ENCODE assay signal across 24 mouse cellular contexts in the genomic region with DNA sequence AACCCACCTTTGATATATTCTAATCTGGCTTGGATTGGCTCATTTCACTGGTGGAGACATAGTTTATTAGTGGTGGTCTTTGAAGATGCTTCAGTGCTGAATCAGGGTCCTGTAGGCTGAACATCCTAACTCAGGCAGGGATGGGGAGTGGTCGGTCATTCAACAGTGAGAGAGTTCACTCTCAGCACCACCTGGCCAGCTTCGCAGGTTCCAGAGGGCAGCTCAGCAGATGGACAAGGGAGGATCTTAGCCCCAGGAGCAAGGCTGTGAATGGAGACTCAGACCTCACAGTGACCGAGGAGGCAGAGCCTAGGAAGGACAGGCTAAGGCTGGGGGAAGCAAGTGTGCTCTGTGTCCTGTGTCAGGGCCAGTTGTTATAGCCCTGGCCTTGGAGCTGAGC. TPM values are rescaled to one million over a fixed set of nuclear protein-coding genes. Genes with fewer than 3 reads are reported as not detected.
DNase-seq lines count a peak whose midpoint lies in the region; ATAC-seq and TF ChIP-seq lines count a peak whose summit lies in the region.
"Had no signal": no experiment of that assay in that cellular context is flagged by ENCODE, and none has a peak within 500 bp of the region (broad histone marks: within the 10 kb centered on the region; RNA-seq: fewer than 3 reads in every experiment).

No protein-coding gene starts in this region.

- H3K4me1 ChIP-seq in forebrain, embryonic 15.5 days = peaks cover 12% of the 10 kb centered on the region
- peaks cover 7% of the 10 kb centered on the region for H3K4me1 ChIP-seq in forebrain, embryonic 16.5 days (replicated peaks; ENCODE audit: control insufficient read depth, insufficient read depth, low read length)
- H3K4me1 ChIP-seq in midbrain, embryonic 10.5 days = peaks cover 10% of the 10 kb centered on the region
- H3K4me1 ChIP-seq in midbrain, embryonic 11.5 days (ENCODE audit: control insufficient read depth, insufficient read depth, low read length) = no peaks in the 10 kb centered on the region
- peaks cover 12% of the 10 kb centered on the region for H3K4me1 ChIP-seq in embryonic facial prominence, embryonic 13.5 days
- no peaks in the 10 kb centered on the region for H3K4me1 ChIP-seq in stomach, postnatal 0 days (replicated peaks; ENCODE audit: control insufficient read depth, insufficient read depth)
- H3K4me1 ChIP-seq in kidney, embryonic 16.5 days (ENCODE audit: insufficient read depth, low read length) = no peaks in the 10 kb centered on the region

- no peaks in the 10 kb centered on the region for H3K36me3 ChIP-seq in forebrain, embryonic 15.5 days
- H3K36me3 ChIP-seq in forebrain, embryonic 16.5 days (ENCODE audit: control insufficient read depth, insufficient read depth) = no peaks in the 10 kb centered on the region
- H3K36me3 ChIP-seq in midbrain, embryonic 10.5 days = no peaks in the 10 kb centered on the region
- H3K36me3 ChIP-seq in midbrain, embryonic 11.5 days (ENCODE audit: control insufficient read depth, insufficient read depth, low read length) = no peaks in the 10 kb centered on the region
- no peaks in the 10 kb centered on the region for H3K36me3 ChIP-seq in embryonic facial prominence, embryonic 13.5 days
- H3K36me3 ChIP-seq in stomach, postnatal 0 days (ENCODE audit: control insufficient read depth, insufficient read depth, low read length) = no peaks in the 10 kb centered on the region
- H3K36me3 ChIP-seq in kidney, embryonic 16.5 days (ENCODE audit: insufficient read depth, low read length) = no peaks in the 10 kb centered on the region
- H3K36me3 ChIP-seq: embryonic facial prominence, embryonic 12.5 days; forebrain, embryonic 12.5 days; G1E had no signal

- 75% methylated on average over 3 of the region's 3 CpGs for WGBS in forebrain, embryonic 15.5 days
- WGBS in forebrain, embryonic 16.5 days = 73% methylated on average over 3 of the region's 3 CpGs
- WGBS in midbrain, embryonic 10.5 days = 89% methylated on average over 3 of the region's 3 CpGs
- WGBS in midbrain, embryonic 11.5 days = 87% methylated on average over 3 of the region's 3 CpGs
- WGBS in embryonic facial prominence, embryonic 13.5 days = 74% methylated on average over 3 of the region's 3 CpGs
- WGBS in stomach, postnatal 0 days = 71% methylated on average over 3 of the region's 3 CpGs
- 80% methylated on average over 3 of the region's 3 CpGs for WGBS in kidney, embryonic 16.5 days

- DNase-seq in midbrain, embryonic 10.5 days (ENCODE audit: low spot score) = no peak
- DNase-seq in midbrain, embryonic 11.5 days (ENCODE audit: low spot score, missing footprints) = no peak
- DNase-seq in stomach, postnatal 0 days (ENCODE audit: low spot score) = no peak
- DNase-seq: adrenal gland, postnatal 10 days; B cell, adult 2 months; cerebellum, adult 11 months; cerebellum, adult 8-10 months; cerebellum, postnatal 14 days; gastrocnemius, adult 2 months; gastrocnemius, postnatal 25 days; heart, postnatal 10 days; heart, postnatal 4 days had no signal

- 0 out of 2 replicates have a peak overlapping the region, but pooled peaks have one; percentile 19 for H3K27ac ChIP-seq in forebrain, embryonic 15.5 days (replicated peaks)
- H3K27ac ChIP-seq in forebrain, embryonic 16.5 days (ENCODE audit: low read length) = no peak overlapping the region
- peak overlapping the region; percentile 55; the same call in 1 of the 2 replicates for H3K27ac ChIP-seq in midbrain, embryonic 10.5 days (replicated peaks)
- H3K27ac ChIP-seq in midbrain, embryonic 11.5 days (ENCODE audit: low read depth, low read length) = no peak overlapping the region
- H3K27ac ChIP-seq in embryonic facial prominence, embryonic 13.5 days = 0 out of 2 replicates have a peak overlapping the region, but pooled peaks have one; percentile 7
- H3K27ac ChIP-seq in stomach, postnatal 0 days (replicated peaks) = no peak overlapping the region
- H3K27ac ChIP-seq in kidney, embryonic 16.5 days (ENCODE audit: low read length) = no peak overlapping the region
- H3K27ac ChIP-seq: embryonic facial prominence, embryonic 12.5 days; forebrain, embryonic 12.5 days; gastrocnemius, adult 2 months; hindbrain, embryonic 14.5 days had no signal

- H3K9me3 ChIP-seq in forebrain, embryonic 15.5 days = no peaks in the 10 kb centered on the region
- H3K9me3 ChIP-seq in forebrain, embryonic 16.5 days (ENCODE audit: control insufficient read depth, low read length) = no peaks in the 10 kb centered on the region
- H3K9me3 ChIP-seq in midbrain, embryonic 10.5 days (replicated peaks) = no peaks in the 10 kb centered on the region
- H3K9me3 ChIP-seq in midbrain, embryonic 11.5 days (ENCODE audit: control insufficient read depth, low read length) = no peaks in the 10 kb centered on the region
- H3K9me3 ChIP-seq in embryonic facial prominence, embryonic 13.5 days = no peaks in the 10 kb centered on the region
- H3K9me3 ChIP-seq in stomach, postnatal 0 days (ENCODE audit: control insufficient read depth, low read length) = no peaks in the 10 kb centered on the region
- no peaks in the 10 kb centered on the region for H3K9me3 ChIP-seq in kidney, embryonic 16.5 days (ENCODE audit: low read length)
- H3K9me3 ChIP-seq: embryonic facial prominence, embryonic 12.5 days; forebrain, embryonic 12.5 days; G1E had no signal

- no peak overlapping the region for H3K9ac ChIP-seq in forebrain, embryonic 15.5 days (replicated peaks)
- H3K9ac ChIP-seq in forebrain, embryonic 16.5 days (replicated peaks; ENCODE audit: low read depth, low read length) = no peak overlapping the region
- no peak overlapping the region for H3K9ac ChIP-seq in midbrain, embryonic 11.5 days (ENCODE audit: low read length)
- H3K9ac ChIP-seq in embryonic facial prominence, embryonic 13.5 days = no peak overlapping the region
- no peak overlapping the region for H3K9ac ChIP-seq in stomach, postnatal 0 days (ENCODE audit: low read length)
- H3K9ac ChIP-seq in kidney, embryonic 16.5 days (replicated peaks; ENCODE audit: low read length) = no peak overlapping the region
- H3K9ac ChIP-seq: embryonic facial prominence, embryonic 12.5 days; forebrain, embryonic 12.5 days; hindbrain, embryonic 14.5 days had no signal

- ATAC-seq in forebrain, embryonic 15.5 days (replicated peaks) = no peak
- ATAC-seq in forebrain, embryonic 16.5 days = no peak
- no peak for ATAC-seq in midbrain, embryonic 11.5 days (ENCODE audit: low FRiP score)
- no peak for ATAC-seq in embryonic facial prominence, embryonic 13.5 days (ENCODE audit: insufficient number of reproducible peaks, insufficient read depth, low FRiP score, low TSS enrichment, low read depth)
- ATAC-seq in stomach, postnatal 0 days (ENCODE audit: low FRiP score, low TSS enrichment) = no peak
- ATAC-seq in kidney, embryonic 16.5 days (ENCODE audit: low FRiP score, low TSS enrichment) = no peak
- ATAC-seq: CD4-positive, CD25-positive, alpha-beta regulatory T cell, adult 4 months; intestine, embryonic 16.5 days had no signal

- no peaks in the 10 kb centered on the region for H3K27me3 ChIP-seq in forebrain, embryonic 15.5 days
- H3K27me3 ChIP-seq in forebrain, embryonic 16.5 days (replicated peaks; ENCODE audit: control insufficient read depth, insufficient read depth, low read length) = no peaks in the 10 kb centered on the region
- no peaks in the 10 kb centered on the region for H3K27me3 ChIP-seq in midbrain, embryonic 10.5 days (ENCODE audit: low read depth, poor library complexity, severe bottlenecking)
- no peaks in the 10 kb centered on the region for H3K27me3 ChIP-seq in midbrain, embryonic 11.5 days (ENCODE audit: control insufficient read depth, insufficient read depth, low read length)
- H3K27me3 ChIP-seq in embryonic facial prominence, embryonic 13.5 days = no peaks in the 10 kb centered on the region
- H3K27me3 ChIP-seq in stomach, postnatal 0 days (ENCODE audit: control insufficient read depth, insufficient read depth, low read length) = no peaks in the 10 kb centered on the region
- H3K27me3 ChIP-seq in kidney, embryonic 16.5 days (ENCODE audit: insufficient read depth, low read length) = no peaks in the 10 kb centered on the region
- H3K27me3 ChIP-seq: embryonic facial prominence, embryonic 12.5 days; forebrain, embryonic 12.5 days had no signal

- no peak for TF ChIP-seq CTCF in stomach, postnatal 0 days (IDR thresholded peaks at IDR 0.05; ENCODE audit: low read depth)

- no peak for TF ChIP-seq EP300 in stomach, postnatal 0 days (optimal IDR thresholded peaks at IDR 0.05)

- no peak overlapping the region for H3K4me2 ChIP-seq in forebrain, embryonic 15.5 days (replicated peaks)
- no peak overlapping the region for H3K4me2 ChIP-seq in forebrain, embryonic 16.5 days (ENCODE audit: low read length)
- no peak overlapping the region for H3K4me2 ChIP-seq in midbrain, embryonic 11.5 days
- H3K4me2 ChIP-seq in embryonic facial prominence, embryonic 13.5 days = no peak overlapping the region
- H3K4me2 ChIP-seq in stomach, postnatal 0 days (replicated peaks; ENCODE audit: low read depth) = no peak overlapping the region
- H3K4me2 ChIP-seq in kidney, embryonic 16.5 days (replicated peaks; ENCODE audit: low read depth, low read length) = no peak overlapping the region
- H3K4me2 ChIP-seq: embryonic facial prominence, embryonic 12.5 days; forebrain, embryonic 12.5 days; hindbrain, embryonic 14.5 days had no signal

- no peak overlapping the region for H3K4me3 ChIP-seq in forebrain, embryonic 15.5 days
- H3K4me3 ChIP-seq in forebrain, embryonic 16.5 days (replicated peaks; ENCODE audit: low read length) = no peak overlapping the region
- H3K4me3 ChIP-seq in midbrain, embryonic 10.5 days = no peak overlapping the region
- H3K4me3 ChIP-seq in midbrain, embryonic 11.5 days (ENCODE audit: low read depth, low read length) = no peak overlapping the region
- H3K4me3 ChIP-seq in embryonic facial prominence, embryonic 13.5 days = no peak overlapping the region
- H3K4me3 ChIP-seq in stomach, postnatal 0 days (ENCODE audit: low read depth, low read length) = no peak overlapping the region
- no peak overlapping the region for H3K4me3 ChIP-seq in kidney, embryonic 16.5 days (ENCODE audit: low read length)
- H3K4me3 ChIP-seq: embryonic facial prominence, embryonic 12.5 days; forebrain, embryonic 12.5 days; gastrocnemius, adult 2 months had no signal

RNA-seq across cellular contexts. Expression of a gene that starts 42.2 kb away (rescaled TPM):
- polyA plus RNA-seq in forebrain, embryonic 15.5 days (2015; fragmentation: Nextera tagmentation; extraction: Ambion mirVana) = 258 and 266 TPM in 2 replicates
- 273 and 301 TPM in 2 replicates for polyA plus RNA-seq in forebrain, embryonic 16.5 days (2015; fragmentation: Nextera tagmentation; extraction: Ambion mirVana)
- polyA plus RNA-seq in midbrain, embryonic 10.5 days (2016; fragmentation: Nextera tagmentation; extraction: Ambion mirVana) = 298 and 309 TPM in 2 replicates
- polyA plus RNA-seq in midbrain, embryonic 11.5 days (2014; fragmentation: Nextera tagmentation; extraction: Ambion mirVana) = 274 and 289 TPM in 2 replicates
- polyA plus RNA-seq in embryonic facial prominence, embryonic 13.5 days (2015; fragmentation: Nextera tagmentation; extraction: Ambion mirVana) = 273 and 275 TPM in 2 replicates
- 229 and 232 TPM in 2 replicates for polyA plus RNA-seq in stomach, postnatal 0 days (2015; fragmentation: Nextera tagmentation; extraction: Ambion mirVana)
- polyA plus RNA-seq in kidney, embryonic 16.5 days (2015; fragmentation: Nextera tagmentation; extraction: Ambion mirVana) = 348 and 378 TPM in 2 replicates

RNA-seq across cellular contexts. Expression of a gene that starts 53.5 kb away (rescaled TPM):
- not detected in 2 replicates for polyA plus RNA-seq in forebrain, embryonic 15.5 days (2015; fragmentation: Nextera tagmentation; extraction: Ambion mirVana)
- polyA plus RNA-seq in forebrain, embryonic 16.5 days (2015; fragmentation: Nextera tagmentation; extraction: Ambion mirVana) = not detected in 2 replicates
- polyA plus RNA-seq in midbrain, embryonic 10.5 days (2016; fragmentation: Nextera tagmentation; extraction: Ambion mirVana) = not detected in 2 replicates
- polyA plus RNA-seq in midbrain, embryonic 11.5 days (2014; fragmentation: Nextera tagmentation; extraction: Ambion mirVana) = not detected in 2 replicates
- polyA plus RNA-seq in embryonic facial prominence, embryonic 13.5 days (2015; fragmentation: Nextera tagmentation; extraction: Ambion mirVana) = not detected in 2 replicates
- not detected in 2 replicates for polyA plus RNA-seq in stomach, postnatal 0 days (2015; fragmentation: Nextera tagmentation; extraction: Ambion mirVana)
- polyA plus RNA-seq in kidney, embryonic 16.5 days (2015; fragmentation: Nextera tagmentation; extraction: Ambion mirVana) = not detected in 2 replicates
- polyA plus RNA-seq: brain, embryonic 14.5 days; CD4-positive, CD25-positive, alpha-beta regulatory T cell, adult 4 months; embryonic facial prominence, embryonic 12.5 days; forebrain, embryonic 12.5 days; G1E; heart, embryonic 14.5 days; hindbrain, embryonic 14.5 days; intestine, embryonic 16.5 days had no signal

Comparison
In these comparisons a context has a peak if more than half of its experiments do, and no peak if none do; other contexts are left out.
1. H3K27ac ChIP-seq: peak in forebrain, embryonic 15.5 days (single experiment), midbrain, embryonic 10.5 days (single experiment) and embryonic facial prominence, embryonic 13.5 days (single experiment); none in forebrain, embryonic 16.5 days (single experiment), midbrain, embryonic 11.5 days (single experiment), stomach, postnatal 0 days (single experiment) and kidney, embryonic 16.5 days (single experiment).